Mouse (Mus musculus) heart, postnatal 4 days (tissue): ENCODE data around the gene Cdh12. TPM values are rescaled to one million over a fixed set of nuclear protein-coding genes. Genes with fewer than 3 reads are reported as not detected.
"Not testable (repeated sequence)": the region's sequence is repeated elsewhere in the genome, so short reads cannot be mapped to it uniquely, and the experiment has no call there.

Experiments
- DNase-seq: peaks from one replicate; pipeline ENCODE4 v3.0.0; 2021
- total RNA-seq, 2 experiments: library from RNA; stranded (reverse); gene quantifications; 2 replicates each; pipeline ENCODE4 v1.2.3; 2021

Gene Cdh12
- total RNA-seq, 2 experiments from 2014 or later = 0.11 to 0.14 TPM

GRCm38 (mm10) chr15:21109889-21110500, 660.9 kb downstream of the Cdh12 start:
- DNase-seq = no peak

GRCm38 (mm10) chr15:21110874-21111603, 662.0 kb downstream of the Cdh12 start:
- DNase-seq = no peak

DNA sequence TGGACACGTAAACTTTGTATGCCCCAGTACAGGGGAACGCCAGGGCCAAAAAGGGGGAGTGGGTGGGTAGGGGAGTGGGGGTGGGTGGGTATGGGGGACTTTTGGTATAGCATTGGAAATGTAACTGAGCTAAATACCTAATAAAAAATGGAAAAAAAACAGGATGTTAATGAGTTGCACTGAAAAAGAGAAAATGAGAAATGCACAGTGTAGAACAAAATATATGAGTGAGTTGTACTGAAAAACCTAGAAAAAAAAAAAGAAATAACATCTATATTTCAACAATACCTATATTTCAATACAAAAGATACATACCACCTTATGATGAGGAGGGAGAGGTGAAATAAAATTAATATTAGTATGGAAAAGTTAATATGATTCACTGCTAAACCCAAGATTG, 665.7 kb downstream of the Cdh12 start:
- not testable (repeated sequence) for DNase-seq

DNA sequence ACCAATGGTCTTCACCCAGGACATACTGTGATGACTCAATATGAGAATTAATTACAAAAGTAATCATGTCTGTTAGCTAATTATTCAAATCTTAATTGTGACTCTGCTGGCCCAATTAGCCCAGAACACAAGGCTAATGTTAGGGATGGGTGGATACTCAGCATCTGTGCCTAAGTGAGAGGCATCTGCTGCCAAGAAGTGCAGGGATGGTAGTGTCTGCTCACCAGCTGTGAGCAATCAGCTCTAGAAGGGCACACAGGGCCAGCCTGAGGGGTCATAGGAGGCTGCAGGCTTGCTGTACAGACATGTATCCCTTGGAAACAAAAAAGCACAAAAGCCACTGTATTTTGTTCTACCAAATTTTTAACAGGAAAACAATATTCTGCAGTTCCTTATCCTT, 681.6 kb downstream of the Cdh12 start:
- no peak for DNase-seq

DNA sequence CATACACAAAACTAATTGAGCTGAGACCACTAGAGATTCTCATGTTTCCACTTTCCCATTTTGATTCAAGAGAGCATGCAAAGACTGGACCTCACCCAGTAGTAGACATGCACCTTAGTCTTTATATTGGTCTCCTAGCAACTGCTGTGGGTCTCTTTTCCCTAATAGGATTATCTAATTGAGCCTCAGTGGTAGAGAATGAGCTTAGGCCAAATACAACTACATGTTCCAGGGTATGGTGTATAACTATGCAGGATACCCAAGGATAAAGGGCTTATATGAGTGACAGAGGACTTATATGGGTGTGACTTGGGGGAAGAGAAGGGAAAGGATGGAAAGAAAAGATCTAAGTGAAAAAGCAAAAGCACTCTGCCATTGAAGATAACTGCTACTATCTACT, 683.9 kb downstream of the Cdh12 start:
- no peak for DNase-seq

GRCm38 (mm10) chr15:21146896-21147295, 697.8 kb downstream of the Cdh12 start:
- no peak for DNase-seq

GRCm38 (mm10) chr15:21153602-21154001, 704.5 kb downstream of the Cdh12 start:
- no peak for DNase-seq

GRCm38 (mm10) chr15:21179727-21180126, 730.7 kb downstream of the Cdh12 start:
- DNase-seq = no peak

- no peak for DNase-seq
These were observed 731.1 kb downstream of the Cdh12 start for GRCm38 (mm10) chr15:21180191-21180590.

GRCm38 (mm10) chr15:21185799-21186198, 736.7 kb downstream of the Cdh12 start:
- DNase-seq = no peak

DNA sequence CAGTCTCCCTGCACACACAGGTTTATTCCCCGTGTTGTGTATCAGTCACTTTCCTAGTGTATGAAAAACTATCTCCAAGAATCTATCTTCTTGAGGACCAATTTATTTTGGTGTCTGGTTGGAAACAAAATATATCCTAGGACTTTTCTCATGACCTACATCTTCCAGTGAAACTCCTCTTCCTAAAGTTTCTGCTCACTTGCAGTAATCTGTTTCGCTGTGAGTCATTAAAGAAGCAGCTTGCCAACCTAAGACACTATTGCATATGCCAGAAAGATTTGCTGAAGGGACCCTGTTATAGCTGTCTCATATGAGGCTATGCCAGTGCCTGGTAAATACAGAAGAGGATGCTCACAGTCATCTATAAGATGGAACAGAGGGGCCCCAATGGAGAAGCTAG, 761.0 kb downstream of the Cdh12 start:
- not testable (repeated sequence) for DNase-seq

DNA sequence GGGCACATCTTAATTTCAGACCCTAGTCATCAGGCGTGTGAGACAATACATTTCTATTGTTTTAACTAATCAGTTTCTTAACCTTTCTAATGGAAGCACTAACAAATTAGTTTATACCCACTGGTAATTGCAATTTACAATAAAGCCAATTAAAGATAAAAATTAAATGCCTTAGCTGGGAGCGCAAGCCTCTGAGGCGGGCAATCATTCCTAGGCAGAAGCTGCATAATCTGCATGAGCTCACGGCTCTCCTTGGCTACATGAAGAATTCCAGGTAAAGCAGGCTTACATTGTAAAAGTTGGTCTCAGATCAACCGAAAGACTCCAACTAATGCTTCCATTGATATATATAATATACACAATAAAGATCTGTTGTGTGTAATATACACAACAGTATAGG, 773.9 kb downstream of the Cdh12 start:
- DNase-seq = no peak

DNA sequence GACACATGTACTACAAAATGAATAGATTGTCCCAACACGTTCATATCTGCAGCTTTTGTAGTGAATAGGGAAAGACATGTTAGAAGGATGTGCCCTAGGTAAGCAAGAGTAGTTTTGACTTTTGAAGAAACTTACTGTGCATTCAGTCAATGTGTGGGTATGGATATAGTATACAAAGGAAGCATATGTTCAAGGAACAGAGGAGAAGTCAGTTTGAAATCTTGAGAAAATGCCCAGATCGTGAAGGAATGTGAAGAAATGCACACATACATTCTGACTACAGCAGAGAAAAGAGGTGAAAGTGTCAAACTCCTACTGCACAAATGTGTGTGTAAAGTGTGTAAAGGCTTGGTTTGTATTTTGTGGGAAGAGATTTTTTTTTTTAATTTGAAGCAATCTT, 812.3 kb downstream of the Cdh12 start:
- no peak for DNase-seq

DNA sequence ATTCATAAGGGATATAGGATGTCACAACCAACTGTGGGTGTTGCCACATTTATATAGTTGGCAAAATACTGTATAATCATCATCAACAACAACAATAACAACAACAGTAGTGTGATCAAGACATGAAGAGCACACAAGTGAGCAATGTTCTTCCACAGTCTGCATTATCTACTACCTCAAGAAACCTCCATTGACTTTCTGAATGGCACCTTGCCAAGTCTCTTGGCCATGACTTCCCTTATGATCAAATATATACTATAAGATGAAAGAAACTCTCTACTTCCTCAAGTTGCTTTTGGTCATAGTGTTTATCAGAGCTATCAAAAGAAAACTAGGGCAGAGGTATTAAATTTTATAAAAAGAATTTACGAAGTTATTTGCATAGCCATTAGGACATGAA, 820.8 kb downstream of the Cdh12 start:
- DNase-seq = no peak

- no peak for DNase-seq
These were observed 848.0 kb downstream of the Cdh12 start for GRCm38 (mm10) chr15:21297051-21297450.

DNA sequence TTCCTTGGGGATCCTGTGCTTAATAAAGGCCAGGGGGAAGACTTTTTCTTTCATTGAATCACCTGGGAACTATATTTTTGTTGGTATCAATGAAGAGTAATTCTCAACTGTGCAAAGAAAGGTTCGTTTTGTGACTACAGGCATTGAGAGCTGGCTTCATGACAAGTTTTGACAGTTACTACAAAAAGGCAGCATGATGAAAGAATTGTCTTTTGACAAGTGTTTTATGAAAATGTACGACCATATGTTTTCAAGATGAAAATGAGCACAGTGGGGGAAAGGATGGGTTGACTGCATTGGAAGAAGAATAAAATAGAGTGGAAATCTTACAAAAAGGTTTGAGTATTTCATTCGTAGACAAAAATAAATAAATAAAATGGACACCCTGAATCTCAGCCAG, 866.4 kb downstream of the Cdh12 start:
- DNase-seq = no peak

DNA sequence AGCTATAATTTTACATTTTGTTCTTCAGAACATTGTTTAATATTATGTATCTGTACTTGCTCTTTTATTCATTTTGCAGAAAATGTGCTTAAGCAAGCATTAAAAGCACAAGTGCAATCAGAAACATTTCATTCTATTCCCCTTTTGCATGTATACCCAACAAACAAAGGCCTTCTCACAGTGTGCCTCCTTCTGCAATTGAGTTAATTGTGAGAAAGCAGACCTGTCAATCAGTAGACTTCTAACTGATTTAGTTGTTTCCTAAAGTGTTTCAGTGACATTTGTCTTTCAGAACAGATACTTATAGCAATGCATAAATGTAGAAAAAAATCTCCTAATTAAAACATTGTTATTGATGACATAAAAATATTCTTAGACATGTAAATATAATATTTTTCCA, 894.8 kb downstream of the Cdh12 start:
- no peak for DNase-seq

- DNase-seq = no peak
These were observed 895.3 kb downstream of the Cdh12 start for GRCm38 (mm10) chr15:21344323-21344722.

GRCm38 (mm10) chr15:21344749-21345148, 895.7 kb downstream of the Cdh12 start:
- no peak for DNase-seq

- no peak for DNase-seq
These were observed 906.5 kb downstream of the Cdh12 start for GRCm38 (mm10) chr15:21355356-21356101.

DNA sequence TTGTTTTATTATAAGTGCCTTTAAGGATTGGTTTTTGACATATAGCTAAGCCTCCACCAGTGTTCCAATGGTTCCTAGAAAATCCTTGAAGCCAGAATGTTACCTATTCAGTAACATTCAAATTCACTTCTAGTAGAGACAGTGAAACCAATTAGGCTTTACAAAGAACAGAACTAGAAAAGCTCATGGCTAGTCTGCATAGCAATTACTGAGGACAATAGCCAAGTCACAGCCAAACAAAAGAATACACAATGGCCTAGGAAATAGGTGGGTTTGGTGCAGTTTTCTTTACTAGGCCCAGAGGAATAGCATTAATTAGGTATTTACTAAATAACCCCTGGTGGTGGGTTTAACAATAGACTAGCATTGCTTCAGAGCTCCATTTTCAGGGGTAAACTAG, 917.3 kb downstream of the Cdh12 start:
- DNase-seq = no peak

GRCm38 (mm10) chr15:21375460-21375859, 926.4 kb downstream of the Cdh12 start:
- DNase-seq = no peak

DNA sequence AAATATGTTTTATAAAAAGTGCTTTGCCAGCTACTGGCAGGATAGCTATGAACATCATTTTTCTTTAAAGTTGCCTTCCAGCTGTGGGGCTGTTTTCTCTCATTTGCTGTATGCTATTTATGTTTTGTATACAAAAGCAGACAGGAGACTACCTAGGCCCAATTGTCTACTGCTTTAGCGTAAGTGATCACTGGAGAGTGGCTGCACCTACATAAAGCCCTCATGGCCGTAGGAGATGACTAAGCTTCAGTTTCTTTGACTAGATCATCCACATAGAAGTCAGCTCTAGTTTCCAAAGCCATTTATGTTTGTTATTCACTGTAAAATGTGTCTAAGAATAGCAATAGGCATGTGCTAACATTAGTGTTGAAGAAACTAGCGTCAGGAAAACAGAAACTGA, 926.8 kb downstream of the Cdh12 start:
- DNase-seq = no peak

- DNase-seq = not testable (repeated sequence)
These were observed 942.4 kb downstream of the Cdh12 start for GRCm38 (mm10) chr15:21391442-21391841.
